Mouse (Mus musculus) limb, embryonic 10.5 days (tissue): Measurements from ENCODE around the gene Tspan5. TPM values are rescaled to one million over a fixed set of nuclear protein-coding genes. Genes with fewer than 3 reads are reported as not detected.

Source experiments
- DNase-seq: peaks from one replicate; pipeline ENCODE4 v3.0.0-alpha.2; 2017; ENCODE audit warnings: low spot score
- H3K27ac ChIP-seq: fragments of 300-500 bp; sonication (generic); 2 replicates; pipeline ENCODE4 v1.5.1; 2016; ENCODE audit warnings: mild to moderate bottlenecking
- H3K27me3 ChIP-seq: fragments of 300-500 bp; sonication (generic); 2 replicates; pipeline ENCODE4 v1.6.1; 2016; ENCODE audit warnings: low read depth, mild to moderate bottlenecking; ENCODE audit not compliant: poor library complexity, severe bottlenecking
- H3K36me3 ChIP-seq: fragments of 300-500 bp; sonication (generic); 2 replicates; pipeline ENCODE4 v1.6.1; 2016; ENCODE audit warnings: mild to moderate bottlenecking, moderate library complexity
- H3K4me1 ChIP-seq: fragments of 300-500 bp; sonication (generic); 2 replicates; pipeline ENCODE4 v1.6.1; 2016
- H3K4me3 ChIP-seq: fragments of 300-500 bp; sonication (generic); 2 replicates; pipeline ENCODE4 v1.5.1; 2016; ENCODE audit warnings: mild to moderate bottlenecking, moderate library complexity
- H3K9me3 ChIP-seq: fragments of 300-500 bp; sonication (generic); replicated peaks from 2 replicates; pipeline ENCODE4 v1.6.1; 2016; ENCODE audit warnings: mild to moderate bottlenecking
- WGBS: fragments of 180-500 bp; shearing (Covaris S2); methylation state at CpG from one replicate; pipeline ENCODE4 v1.1.7; 2016; 5-methylcytosine and 5-hydroxymethylcytosine counted together
- polyA plus RNA-seq: library from polyadenylated mRNA; unstranded; fragments of >200 nt; fragmentation: Nextera tagmentation; extraction: Ambion mirVana; gene quantifications from 2 replicates; pipeline ENCODE4 v1.2.1, GENCODE M21; 2016

The Tspan5 gene
- polyA plus RNA-seq, 1 experiment from 2014 or later, result 16.6 TPM

- H3K4me1 ChIP-seq, result no peaks in the 10 kb centered on the region
- peaks cover 50% of the 10 kb centered on the region for H3K36me3 ChIP-seq
- H3K9me3 ChIP-seq, result no peaks in the 10 kb centered on the region
- no peaks in the 10 kb centered on the region for H3K27me3 ChIP-seq
- no peak for DNase-seq
- H3K4me3 ChIP-seq, result no peak overlapping the region
- H3K27ac ChIP-seq, result no peak overlapping the region
- 97% methylated on average over 4 of the region's 4 CpGs for WGBS
Observed at GRCm38 (mm10) chr3:138927437-138927836, 185.4 kb downstream of the Tspan5 start.

- Histone ChIP-seq H3K27ac (no peak overlapping the region), H3K9me3 (no peaks in the 10 kb centered on the region)
Observed at GRCm38 (mm10) chr3:138936780-138937179, 194.8 kb downstream of the Tspan5 start.

GRCm38 (mm10) chr3:138937241-138937640, 195.2 kb downstream of the Tspan5 start:
- 98% methylated on average over 10 of the region's 10 CpGs for WGBS
- no peaks in the 10 kb centered on the region for H3K27me3 ChIP-seq
- no peaks in the 10 kb centered on the region for H3K9me3 ChIP-seq
- no peak overlapping the region for H3K27ac ChIP-seq
- peaks cover 60% of the 10 kb centered on the region for H3K36me3 ChIP-seq
- DNase-seq, result no peak
- H3K4me3 ChIP-seq, result no peak overlapping the region
- no peaks in the 10 kb centered on the region for H3K4me1 ChIP-seq

More at GRCm38 (mm10) chr3:138936780-138937179, 194.8 kb downstream of the Tspan5 start:
- Histone ChIP-seq H3K4me1 (no peaks in the 10 kb centered on the region), H3K36me3 (peaks cover 57% of the 10 kb centered on the region), H3K27me3 (no peaks in the 10 kb centered on the region), H3K4me3 (no peak overlapping the region)
- 85% methylated on average over 8 of the region's 8 CpGs for WGBS
- DNase-seq, result no peak

GRCm38 (mm10) chr3:138941604-138942003, 199.6 kb downstream of the Tspan5 start:
- H3K27ac ChIP-seq, result no peak overlapping the region
- no peak for DNase-seq
- no peak overlapping the region for H3K4me3 ChIP-seq
- no peaks in the 10 kb centered on the region for H3K27me3 ChIP-seq
- H3K36me3 ChIP-seq, result peaks cover 69% of the 10 kb centered on the region
- H3K4me1 ChIP-seq, result no peaks in the 10 kb centered on the region
- no peaks in the 10 kb centered on the region for H3K9me3 ChIP-seq
- WGBS, result 81% methylated on average over 9 of the region's 9 CpGs

- Histone ChIP-seq H3K36me3 (peaks cover 55% of the 10 kb centered on the region), H3K4me1 (no peaks in the 10 kb centered on the region), H3K27me3 (no peaks in the 10 kb centered on the region), H3K9me3 (no peaks in the 10 kb centered on the region), H3K4me3 (no peak overlapping the region), H3K27ac (no peak overlapping the region)
- WGBS, result 93% methylated on average over 3 of the region's 3 CpGs
- no peak for DNase-seq
Observed at GRCm38 (mm10) chr3:138945516-138945915, 203.5 kb downstream of the Tspan5 start.

- no peaks in the 10 kb centered on the region for H3K27me3 ChIP-seq
- DNase-seq, result no peak
- H3K4me3 ChIP-seq, result no peak overlapping the region
- no peaks in the 10 kb centered on the region for H3K9me3 ChIP-seq
- 95% methylated on average over 9 of the region's 9 CpGs for WGBS
- H3K36me3 ChIP-seq, result peaks cover 45% of the 10 kb centered on the region
- H3K4me1 ChIP-seq, result no peaks in the 10 kb centered on the region
- H3K27ac ChIP-seq, result no peak overlapping the region
Observed at GRCm38 (mm10) chr3:138949081-138949480, 207.1 kb downstream of the Tspan5 start.

- Histone ChIP-seq H3K4me3 (no peak overlapping the region), H3K27me3 (no peaks in the 10 kb centered on the region), H3K9me3 (no peaks in the 10 kb centered on the region), H3K36me3 (peaks cover 50% of the 10 kb centered on the region), H3K4me1 (no peaks in the 10 kb centered on the region), H3K27ac (no peak overlapping the region)
- 94% methylated on average over 7 of the region's 7 CpGs for WGBS
- no peak for DNase-seq
Observed at GRCm38 (mm10) chr3:138955220-138955619, 213.2 kb downstream of the Tspan5 start.

Other genes with a start within 250 kb of the Tspan5 start
- 540 and 565 TPM in 2 replicates for gene Eif4e, start 216.0 kb upstream of the Tspan5 start, polyA plus RNA-seq